ENCODE assay signal across 24 mouse cellular contexts in genomic region chr2:35423711-35424339, GRCm38 (mm10). TPM values are rescaled to one million over a fixed set of nuclear protein-coding genes. Genes with fewer than 3 reads are reported as not detected.
"Had no signal": no experiment of that assay in that cellular context is flagged by ENCODE, and none has a peak within 500 bp of the region (broad histone marks: within the 10 kb centered on the region; RNA-seq: fewer than 3 reads in every experiment).

No protein-coding gene starts in this region.

- H3K4me2 ChIP-seq: liver, embryonic 11.5 days; liver, embryonic 15.5 days; midbrain, embryonic 11.5 days; midbrain, embryonic 15.5 days; neural tube, embryonic 13.5 days had no signal

- H3K4me1 ChIP-seq: midbrain, embryonic 15.5 days had no signal

- H3K27ac ChIP-seq: kidney, postnatal 0 days; limb, embryonic 10.5 days; liver, embryonic 15.5 days; macrophage; midbrain, embryonic 15.5 days; neural tube, embryonic 13.5 days had no signal

- H3K9me3 ChIP-seq: limb, embryonic 10.5 days; liver, embryonic 15.5 days; midbrain, embryonic 15.5 days; neural tube, embryonic 13.5 days had no signal

- H3K4me3 ChIP-seq: limb, embryonic 10.5 days; liver, embryonic 15.5 days; megakaryocyte, embryonic 14.5 days; midbrain, embryonic 15.5 days; neural tube, embryonic 13.5 days had no signal

- ATAC-seq: midbrain, embryonic 15.5 days had no signal

- DNase-seq: kidney, adult 11 months; kidney, adult 9 months; kidney, postnatal 36 days; lung, adult 2 months; lung, postnatal 10 days; right cerebral cortex, postnatal 14 days; thymus, postnatal 25 days had no signal

- H3K9ac ChIP-seq: liver, embryonic 15.5 days; midbrain, embryonic 15.5 days; neural tube, embryonic 13.5 days had no signal

- H3K36me3 ChIP-seq: midbrain, embryonic 15.5 days had no signal

- H3K27me3 ChIP-seq: liver, embryonic 15.5 days; megakaryocyte, embryonic 14.5 days; midbrain, embryonic 15.5 days; neural tube, embryonic 13.5 days had no signal

RNA-seq across cellular contexts. Expression of gene 4930402F06Rik, which starts 26.9 kb away (rescaled TPM):
- total RNA-seq: layer of hippocampus, adult 18-20 months; layer of hippocampus, postnatal 14 days; left cerebral cortex, adult 18-20 months; left cerebral cortex, postnatal 14 days; monocyte, adult 5-6 weeks had no signal
- polyA plus RNA-seq: kidney, postnatal 0 days; limb, embryonic 10.5 days; limb, embryonic 14.5 days; liver, embryonic 11.5 days; liver, embryonic 15.5 days; lung, adult 2 months; macrophage; midbrain, embryonic 11.5 days; midbrain, embryonic 15.5 days; neural tube, embryonic 13.5 days; small intestine, adult 2 months; urinary bladder, adult 2 months had no signal

RNA-seq across cellular contexts. Expression of gene 4930568D16Rik, which starts 56.3 kb away (rescaled TPM):
- total RNA-seq: layer of hippocampus, adult 18-20 months; layer of hippocampus, postnatal 14 days; left cerebral cortex, adult 18-20 months; left cerebral cortex, postnatal 14 days; monocyte, adult 5-6 weeks had no signal
- polyA plus RNA-seq: kidney, postnatal 0 days; limb, embryonic 10.5 days; limb, embryonic 14.5 days; liver, embryonic 11.5 days; liver, embryonic 15.5 days; lung, adult 2 months; macrophage; midbrain, embryonic 11.5 days; midbrain, embryonic 15.5 days; neural tube, embryonic 13.5 days; small intestine, adult 2 months; urinary bladder, adult 2 months had no signal
